Mouse (Mus musculus): ENCODE results near the gene Ctnnd2. TPM values are rescaled to one million over a fixed set of nuclear protein-coding genes. Genes with fewer than 3 reads are reported as not detected.
A peak's percentile ranks its signal among the peaks of the same experiment; 100 is the strongest.

Ctnnd2 gene
- polyA plus RNA-seq, 1 experiment: 0.02 TPM

GRCm38 (mm10) chr15:30387244-30387643 lies 214.9 kb downstream of the Ctnnd2 start:
- TF ChIP-seq MYOD1 (IDR thresholded peaks at IDR 0.05; ENCODE audit: control insufficient read depth in 1 of 3, insufficient read length in 2 of 3, low read depth in 2 of 3): no peak

GRCm38 (mm10) chr15:30401111-30401510 lies 228.7 kb downstream of the Ctnnd2 start:
- Histone ChIP-seq H3K4me2 (ENCODE audit: low read depth) (no peak overlapping the region), H3ac (ENCODE audit: control insufficient read depth, insufficient read length) (no peak overlapping the region), H3K27me3 (ENCODE audit: control insufficient read depth, insufficient read depth, insufficient read length) (no peaks in the 10 kb centered on the region), H3K4me3 (no peak overlapping the region), H3K36me3 (ENCODE audit: control insufficient read depth, insufficient read depth) (no peaks in the 10 kb centered on the region), H3K79me2 (ENCODE audit: control insufficient read depth, insufficient read depth) (no peaks in the 10 kb centered on the region)
- TF ChIP-seq POLR2A (IDR thresholded peaks at IDR 0.05; ENCODE audit: insufficient read length, low read depth) (no peak), CEBPB (IDR thresholded peaks at IDR 0.05; ENCODE audit: insufficient read depth, poor library complexity, severe bottlenecking) (no peak), E2F4 (IDR thresholded peaks at IDR 0.05; ENCODE audit: insufficient read depth) (no peak), TCF3 (IDR thresholded peaks at IDR 0.05; ENCODE audit: insufficient read length, low read depth) (no peak), MYOD1 (IDR thresholded peaks at IDR 0.05; ENCODE audit: control insufficient read depth in 1 of 3, insufficient read length in 2 of 3, low read depth in 2 of 3) (no peak), REST (IDR thresholded peaks at IDR 0.05; ENCODE audit: insufficient read depth, insufficient read length) (no peak), POLR2AphosphoS2 (IDR thresholded peaks at IDR 0.05; ENCODE audit: insufficient read length, low read depth) (no peak), MYOG (IDR thresholded peaks at IDR 0.05; ENCODE audit: control insufficient read depth in 1 of 3, insufficient read depth in 1 of 3, insufficient read length in 2 of 3, low read depth in 2 of 3) (no peak), MAX (IDR thresholded peaks at IDR 0.05; ENCODE audit: low read depth) (no peak), SRF (IDR thresholded peaks at IDR 0.05; ENCODE audit: control insufficient read depth, insufficient read length, low read depth) (no peak), USF1 (IDR thresholded peaks at IDR 0.05; ENCODE audit: low read depth) (no peak), TCF12 (IDR thresholded peaks at IDR 0.05; ENCODE audit: insufficient read depth, poor library complexity, severe bottlenecking) (no peak)

More at GRCm38 (mm10) chr15:30387244-30387643, 214.9 kb downstream of the Ctnnd2 start:
- Histone ChIP-seq H3K79me2 (ENCODE audit: control insufficient read depth, insufficient read depth) (no peaks in the 10 kb centered on the region), H3K4me2 (ENCODE audit: low read depth) (no peak overlapping the region), H3K27me3 (ENCODE audit: control insufficient read depth, insufficient read depth, insufficient read length) (no peaks in the 10 kb centered on the region), H3ac (ENCODE audit: control insufficient read depth, insufficient read length) (no peak overlapping the region), H3K36me3 (ENCODE audit: control insufficient read depth, insufficient read depth) (no peaks in the 10 kb centered on the region), H3K4me3 (no peak overlapping the region)

DNA sequence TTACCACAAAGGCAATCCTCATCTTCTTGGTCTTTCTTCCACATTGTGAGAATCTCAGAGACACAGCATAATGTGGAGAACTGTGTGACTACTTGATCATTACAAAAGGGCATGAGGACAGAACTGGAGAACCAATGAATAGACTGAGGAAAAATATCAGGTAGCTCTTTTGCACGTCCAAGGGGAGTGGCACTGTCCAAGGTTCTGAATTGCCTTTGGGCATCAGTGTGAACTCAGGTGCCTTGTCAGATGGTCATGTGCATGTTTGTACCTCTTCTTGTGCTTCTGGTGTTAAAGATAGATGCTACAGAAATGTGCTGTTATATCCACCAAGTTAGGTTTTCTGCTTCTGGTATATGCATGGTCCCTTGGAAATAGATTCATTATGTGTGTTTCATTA lies 233.9 kb downstream of the Ctnnd2 start:
- TF ChIP-seq MAX (IDR thresholded peaks at IDR 0.05; ENCODE audit: low read depth): no peak
- TF ChIP-seq REST (IDR thresholded peaks at IDR 0.05; ENCODE audit: insufficient read depth, insufficient read length): peak; percentile 91
- TF ChIP-seq MYOD1 (IDR thresholded peaks at IDR 0.05; ENCODE audit: control insufficient read depth in 1 of 3, insufficient read length in 2 of 3, low read depth in 2 of 3): no peak
- TF ChIP-seq USF1 (IDR thresholded peaks at IDR 0.05; ENCODE audit: low read depth): no peak
- Histone ChIP-seq H3K36me3 (ENCODE audit: control insufficient read depth, insufficient read depth) (no peaks in the 10 kb centered on the region), H3K27me3 (ENCODE audit: control insufficient read depth, insufficient read depth, insufficient read length) (no peaks in the 10 kb centered on the region), H3K4me3 (no peak overlapping the region), H3K79me2 (ENCODE audit: control insufficient read depth, insufficient read depth) (no peaks in the 10 kb centered on the region), H3K4me2 (ENCODE audit: low read depth) (no peak overlapping the region), H3ac (ENCODE audit: control insufficient read depth, insufficient read length) (no peak overlapping the region)

- H3K79me2 ChIP-seq (ENCODE audit: control insufficient read depth, insufficient read depth): no peaks in the 10 kb centered on the region
- H3K36me3 ChIP-seq (ENCODE audit: control insufficient read depth, insufficient read depth): no peaks in the 10 kb centered on the region
- no peak overlapping the region for H3K4me3 ChIP-seq
- no peak overlapping the region for H3ac ChIP-seq (ENCODE audit: control insufficient read depth, insufficient read length)
- H3K4me2 ChIP-seq (ENCODE audit: low read depth): no peak overlapping the region
- TF ChIP-seq MYOG (IDR thresholded peaks at IDR 0.05; ENCODE audit: control insufficient read depth in 1 of 3, insufficient read depth in 1 of 3, insufficient read length in 2 of 3, low read depth in 2 of 3): no peak
- no peak for TF ChIP-seq REST (IDR thresholded peaks at IDR 0.05; ENCODE audit: insufficient read depth, insufficient read length)
- no peak for TF ChIP-seq MAX (IDR thresholded peaks at IDR 0.05; ENCODE audit: low read depth)
- TF ChIP-seq MYOD1 (IDR thresholded peaks at IDR 0.05; ENCODE audit: control insufficient read depth in 1 of 3, insufficient read length in 2 of 3, low read depth in 2 of 3): no peak
- TF ChIP-seq TCF3 (IDR thresholded peaks at IDR 0.05; ENCODE audit: insufficient read length, low read depth): no peak
- TF ChIP-seq USF1 (IDR thresholded peaks at IDR 0.05; ENCODE audit: low read depth): no peak
- no peak for TF ChIP-seq TCF12 (IDR thresholded peaks at IDR 0.05; ENCODE audit: insufficient read depth, poor library complexity, severe bottlenecking)
- no peak for TF ChIP-seq CEBPB (IDR thresholded peaks at IDR 0.05; ENCODE audit: insufficient read depth, poor library complexity, severe bottlenecking)
- no peak for TF ChIP-seq POLR2A (IDR thresholded peaks at IDR 0.05; ENCODE audit: insufficient read length, low read depth)
- no peak for TF ChIP-seq E2F4 (IDR thresholded peaks at IDR 0.05; ENCODE audit: insufficient read depth)
- TF ChIP-seq SRF (IDR thresholded peaks at IDR 0.05; ENCODE audit: control insufficient read depth, insufficient read length, low read depth): no peak
- TF ChIP-seq POLR2AphosphoS2 (IDR thresholded peaks at IDR 0.05; ENCODE audit: insufficient read length, low read depth): no peak
- no peaks in the 10 kb centered on the region for H3K27me3 ChIP-seq (ENCODE audit: control insufficient read depth, insufficient read depth, insufficient read length)
These were observed 250.8 kb downstream of the Ctnnd2 start for GRCm38 (mm10) chr15:30423146-30423545.

DNA sequence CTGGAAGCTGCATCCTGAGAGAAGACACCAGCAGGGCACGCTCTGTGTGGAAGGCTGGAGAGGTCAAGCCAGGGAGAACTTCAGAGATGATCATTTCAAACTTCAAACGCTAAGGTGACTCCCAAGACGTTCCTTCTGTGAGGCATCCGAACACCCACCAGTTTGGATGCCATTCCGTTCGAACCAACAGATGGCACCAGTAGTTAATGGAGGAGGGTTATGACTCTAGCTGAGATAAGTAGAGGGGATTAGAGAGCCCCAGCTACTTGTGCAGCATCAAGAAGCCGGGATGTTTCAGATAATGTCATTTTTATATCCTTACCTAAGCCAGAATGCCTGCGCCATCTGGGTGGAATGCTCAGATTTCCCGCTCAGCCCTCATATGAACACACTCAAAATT lies 251.9 kb downstream of the Ctnnd2 start:
- H3K27me3 ChIP-seq (ENCODE audit: control insufficient read depth, insufficient read depth, insufficient read length): no peaks in the 10 kb centered on the region
- H3K4me2 ChIP-seq (ENCODE audit: low read depth): no peak overlapping the region
- no peaks in the 10 kb centered on the region for H3K36me3 ChIP-seq (ENCODE audit: control insufficient read depth, insufficient read depth)
- H3K79me2 ChIP-seq (ENCODE audit: control insufficient read depth, insufficient read depth): no peaks in the 10 kb centered on the region
- H3K4me3 ChIP-seq: no peak overlapping the region
- H3ac ChIP-seq (ENCODE audit: control insufficient read depth, insufficient read length): no peak overlapping the region
- TF ChIP-seq MYOG (IDR thresholded peaks at IDR 0.05; ENCODE audit: control insufficient read depth in 1 of 3, insufficient read depth in 1 of 3, insufficient read length in 2 of 3, low read depth in 2 of 3) (no peak), USF1 (IDR thresholded peaks at IDR 0.05; ENCODE audit: low read depth) (no peak), TCF3 (IDR thresholded peaks at IDR 0.05; ENCODE audit: insufficient read length, low read depth) (no peak), MYOD1 (IDR thresholded peaks at IDR 0.05; ENCODE audit: control insufficient read depth in 1 of 3, insufficient read length in 2 of 3, low read depth in 2 of 3) (no peak), SRF (IDR thresholded peaks at IDR 0.05; ENCODE audit: control insufficient read depth, insufficient read length, low read depth) (no peak), REST (IDR thresholded peaks at IDR 0.05; ENCODE audit: insufficient read depth, insufficient read length) (no peak), POLR2A (IDR thresholded peaks at IDR 0.05; ENCODE audit: insufficient read length, low read depth) (no peak), MAX (IDR thresholded peaks at IDR 0.05; ENCODE audit: low read depth) (no peak), TCF12 (IDR thresholded peaks at IDR 0.05; ENCODE audit: insufficient read depth, poor library complexity, severe bottlenecking) (no peak), E2F4 (IDR thresholded peaks at IDR 0.05; ENCODE audit: insufficient read depth) (no peak), POLR2AphosphoS2 (IDR thresholded peaks at IDR 0.05; ENCODE audit: insufficient read length, low read depth) (no peak), CEBPB (IDR thresholded peaks at IDR 0.05; ENCODE audit: insufficient read depth, poor library complexity, severe bottlenecking) (no peak)
